Mouse (Mus musculus) heart, postnatal 10 days (tissue): ENCODE data around the gene Trim8. TPM values are rescaled to one million over a fixed set of nuclear protein-coding genes. Genes with fewer than 3 reads are reported as not detected.
A peak's percentile ranks its signal among the peaks of the same experiment; 100 is the strongest.

Source experiments
- DNase-seq, 2 experiments: peaks; one replicate each; pipeline ENCODE4 v3.0.0; 2021
- intact Hi-C: fragments of 180-260 bp; cut with DNase I; formaldehyde crosslinking; loops from one replicate; pipeline ENCODE4 v1.15.1; 2025
- total RNA-seq, 2 experiments: library from RNA; stranded (reverse); gene quantifications; 2 replicates each; pipeline ENCODE4 v1.2.3; 2021

Trim8 gene
- total RNA-seq, 2 experiments from 2014 or later: 49.9 to 50.6 TPM

GRCm38 (mm10) chr19:46534542-46535098 lies 33.1 kb downstream of the Trim8 start:
- no peak for DNase-seq
- intact Hi-C loops: no loop called here

- intact Hi-C loops: no loop called here
- DNase-seq: no peak
Observed at GRCm38 (mm10) chr19:46537357-46537756, 35.9 kb downstream of the Trim8 start.

GRCm38 (mm10) chr19:46538213-46538612 lies 36.7 kb downstream of the Trim8 start:
- no peak for DNase-seq
- intact Hi-C loops: no loop called here

- intact Hi-C loops: no loop called here
- DNase-seq: no peak
Observed at GRCm38 (mm10) chr19:46542750-46543149, 41.2 kb downstream of the Trim8 start.

- intact Hi-C loops: no loop called here
- DNase-seq: no peak
Observed at GRCm38 (mm10) chr19:46547565-46547964, 46.1 kb downstream of the Trim8 start.

GRCm38 (mm10) chr19:46548110-46548509 lies 46.6 kb downstream of the Trim8 start:
- DNase-seq: no peak
- intact Hi-C loops: no loop called here

GRCm38 (mm10) chr19:46550385-46550784 lies 48.9 kb downstream of the Trim8 start:
- intact Hi-C loops: no loop called here
- DNase-seq: no peak

- no peak for DNase-seq
- intact Hi-C loops: no loop called here
Observed at GRCm38 (mm10) chr19:46552496-46552895, 51.0 kb downstream of the Trim8 start.

- DNase-seq: peak; percentile 44 to 62
- intact Hi-C loops: no loop called here
Observed at GRCm38 (mm10) chr19:46553541-46553955, 52.0 kb downstream of the Trim8 start.

GRCm38 (mm10) chr19:46558009-46558408 lies 56.5 kb downstream of the Trim8 start:
- no peak for DNase-seq
- intact Hi-C loops: no loop called here

GRCm38 (mm10) chr19:46558631-46559030 lies 57.1 kb downstream of the Trim8 start:
- intact Hi-C loops: no loop called here
- peak in 1 of 2 experiments; percentile 22 for DNase-seq

- intact Hi-C loops: loop anchor here (2.0 kb wide), 1 partner anchor 55 kb away; no protein-coding TSS in a partner anchor
Observed at GRCm38 (mm10) chr19:46562132-46562531, 60.6 kb downstream of the Trim8 start.

GRCm38 (mm10) chr19:46562581-46563515 lies 61.3 kb downstream of the Trim8 start:
- peak; percentile 46 to 64 for DNase-seq
- intact Hi-C loops: loop anchor here (2.0 kb wide), 1 partner anchor 56 kb away; no protein-coding TSS in a partner anchor

More at GRCm38 (mm10) chr19:46562132-46562531, 60.6 kb downstream of the Trim8 start:
- DNase-seq: peak; percentile 78 to 81

GRCm38 (mm10) chr19:46563603-46564002 lies 62.1 kb downstream of the Trim8 start:
- intact Hi-C loops: loop anchor here (2.0 kb wide), 1 partner anchor 57 kb away; no protein-coding TSS in a partner anchor

GRCm38 (mm10) chr19:46564043-46564462 lies 62.6 kb downstream of the Trim8 start:
- intact Hi-C loops: no loop called here
- no peak for DNase-seq

More at GRCm38 (mm10) chr19:46563603-46564002, 62.1 kb downstream of the Trim8 start:
- no peak for DNase-seq

Other genes starting within 250 kb of the Trim8 start
- gene Nfkb2, start 197.4 kb upstream of the Trim8 start, total RNA-seq: 10 to 100 TPM; 16.1 to 20.4 TPM
- gene Psd, start 174.5 kb upstream of the Trim8 start, total RNA-seq: 1 to 10 TPM; 2.2 to 2.9 TPM
- gene Fbxl15, start 173.5 kb upstream of the Trim8 start, total RNA-seq: 1 to 10 TPM; 6.5 to 6.8 TPM
- gene Cuedc2, start 163.0 kb upstream of the Trim8 start, total RNA-seq: 100 to 1,000 TPM in 1 of 2 experiments, 10 to 100 TPM in 1; 99.6 to 107 TPM
- 1 to 10 TPM; 3.4 to 4.6 TPM for gene Mfsd13a, start 160.6 kb upstream of the Trim8 start, total RNA-seq
- under 1 TPM; 0.19 to 0.20 TPM for gene 2310034G01Rik, start 151.4 kb upstream of the Trim8 start, total RNA-seq
- 100 to 1,000 TPM; 122 to 124 TPM for gene Actr1a, start 106.0 kb upstream of the Trim8 start, total RNA-seq
- gene Sufu, start 104.8 kb upstream of the Trim8 start, total RNA-seq: 10 to 100 TPM; 18.0 to 18.7 TPM
- 10 to 100 TPM; 32.8 to 33.6 TPM for gene Arl3, start 71.5 kb downstream of the Trim8 start, total RNA-seq
- gene Sfxn2, start 71.7 kb downstream of the Trim8 start, total RNA-seq: 1 to 10 TPM; 3.0 to 3.8 TPM
- gene Wbp1l, start 97.4 kb downstream of the Trim8 start, total RNA-seq: 10 to 100 TPM; 65.0 to 75.0 TPM
- not detected for gene Cyp17a1, start 171.5 kb downstream of the Trim8 start, total RNA-seq
- gene Borcs7, start 188.2 kb downstream of the Trim8 start, total RNA-seq: 10 to 100 TPM; 11.7 to 13.6 TPM
- gene As3mt, start 205.8 kb downstream of the Trim8 start, total RNA-seq: 10 to 100 TPM; 61.4 to 69.0 TPM